Mouse (Mus musculus) telencephalon, adult 2 months (tissue): ENCODE measurements around the gene Ppp1r27.
"Not testable (repeated sequence)": the region's sequence is repeated elsewhere in the genome, so short reads cannot be mapped to it uniquely, and the experiment has no call there.

Experiments used
- DNase-seq: peaks from one replicate; pipeline ENCODE4 v3.0.0-alpha.2; 2011; ENCODE audit warnings: low read depth, low spot score

The Ppp1r27 gene

DNA sequence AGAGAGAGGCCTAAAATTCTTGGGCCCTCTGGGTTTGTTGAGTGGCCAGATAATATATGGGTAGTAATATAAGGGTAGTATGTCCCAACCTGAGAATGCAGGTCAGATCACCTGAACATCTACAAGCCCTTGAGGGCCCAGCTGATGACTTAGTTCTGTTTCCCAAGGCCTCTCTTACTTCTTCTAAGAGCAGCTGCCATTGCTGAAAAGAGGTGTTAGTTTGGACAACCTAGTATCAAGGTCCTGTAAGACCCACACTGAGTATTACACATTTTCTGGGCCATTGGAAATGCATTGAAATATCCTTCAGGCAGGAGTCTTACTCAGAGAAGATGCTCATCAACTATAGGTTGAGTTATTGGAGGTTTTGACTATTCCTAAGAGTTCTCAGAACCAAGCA is 25.0 kb upstream of the Ppp1r27 start:
- DNase-seq, result no peak

GRCm38 (mm10) chr11:120575046-120575445 is 24.1 kb upstream of the Ppp1r27 start:
- no peak for DNase-seq

GRCm38 (mm10) chr11:120574278-120574600 is 23.3 kb upstream of the Ppp1r27 start:
- DNase-seq, result no peak

GRCm38 (mm10) chr11:120573585-120574277 is 22.8 kb upstream of the Ppp1r27 start:
- no peak for DNase-seq

GRCm38 (mm10) chr11:120572752-120573584 is 22.0 kb upstream of the Ppp1r27 start, which contains the start of gene P4hb:
TSS of gene P4hb (minus strand) at chr11:120573253.
- DNase-seq, result peak; percentile 99

- DNase-seq, result no peak
These were observed 21.5 kb upstream of the Ppp1r27 start for GRCm38 (mm10) chr11:120572417-120572751.

DNA sequence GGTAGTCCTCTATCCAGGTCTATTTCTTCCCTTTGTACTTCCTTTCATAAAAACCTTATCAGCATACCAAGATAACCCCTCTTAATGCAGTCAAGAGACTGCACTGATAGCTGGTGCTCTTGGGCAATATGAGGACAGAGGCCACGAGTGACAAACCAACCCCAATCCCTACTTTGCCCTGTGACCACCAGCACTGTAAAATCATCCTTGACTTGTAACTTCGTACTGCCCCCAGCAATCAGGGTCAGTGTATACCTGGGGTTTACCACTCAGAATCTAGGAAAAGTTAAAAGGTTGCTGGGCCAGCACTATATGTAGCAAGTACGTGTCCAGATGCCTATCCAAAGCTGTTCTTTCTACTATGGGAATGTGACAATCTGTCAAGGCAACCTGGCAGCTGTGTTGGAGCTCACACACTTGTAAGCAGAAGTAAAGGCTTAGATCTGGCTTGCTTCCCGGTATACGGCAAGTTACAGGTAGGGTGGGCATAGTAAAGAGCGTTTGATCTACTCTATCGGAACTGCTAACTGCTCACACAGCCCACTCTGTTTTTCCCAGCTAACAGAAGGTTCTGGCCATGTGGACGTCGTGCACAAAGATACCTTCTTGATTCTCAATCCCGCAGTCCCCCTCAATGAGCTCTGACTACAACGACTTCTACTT is 21.0 kb upstream of the Ppp1r27 start:
- no peak for DNase-seq

DNA sequence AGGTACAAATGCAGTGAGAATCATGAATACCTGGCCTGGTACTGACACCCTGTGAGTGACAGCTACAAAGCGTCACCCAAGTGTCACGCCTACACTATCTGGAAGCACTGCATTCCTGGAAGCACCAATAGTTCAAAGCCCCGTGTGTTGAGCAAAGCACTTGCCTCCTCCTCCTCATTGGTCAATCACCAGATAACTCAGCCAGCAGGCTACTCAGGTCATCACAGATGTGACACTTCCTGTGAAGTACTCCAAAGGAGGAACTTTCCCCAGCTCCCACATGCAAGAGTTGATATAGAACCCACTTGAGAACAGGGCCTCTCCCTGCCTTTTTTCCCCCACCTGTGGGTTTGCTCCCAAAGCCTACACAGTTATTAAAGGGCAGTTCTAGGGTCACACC is 20.2 kb upstream of the Ppp1r27 start:
- no peak for DNase-seq

DNA sequence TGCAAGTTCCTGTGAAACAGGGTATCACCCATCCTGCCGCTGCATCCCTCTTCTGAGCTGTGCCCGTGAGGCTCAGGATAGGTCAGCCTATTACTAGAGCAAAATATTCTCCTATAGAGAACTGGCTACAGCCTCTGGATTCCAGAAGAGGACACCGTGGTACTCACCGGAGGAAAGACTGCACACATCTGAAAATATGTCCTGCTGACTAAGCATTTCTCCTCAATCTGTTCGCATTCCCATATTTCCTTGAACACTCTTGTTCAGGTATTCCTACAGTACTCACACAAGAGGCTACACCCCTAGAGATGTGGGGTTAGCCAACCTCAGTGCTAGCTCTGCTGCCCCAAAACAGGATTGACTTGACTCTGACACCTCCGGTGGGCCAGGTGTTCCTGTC is 17.4 kb upstream of the Ppp1r27 start:
- DNase-seq, result no peak

DNA sequence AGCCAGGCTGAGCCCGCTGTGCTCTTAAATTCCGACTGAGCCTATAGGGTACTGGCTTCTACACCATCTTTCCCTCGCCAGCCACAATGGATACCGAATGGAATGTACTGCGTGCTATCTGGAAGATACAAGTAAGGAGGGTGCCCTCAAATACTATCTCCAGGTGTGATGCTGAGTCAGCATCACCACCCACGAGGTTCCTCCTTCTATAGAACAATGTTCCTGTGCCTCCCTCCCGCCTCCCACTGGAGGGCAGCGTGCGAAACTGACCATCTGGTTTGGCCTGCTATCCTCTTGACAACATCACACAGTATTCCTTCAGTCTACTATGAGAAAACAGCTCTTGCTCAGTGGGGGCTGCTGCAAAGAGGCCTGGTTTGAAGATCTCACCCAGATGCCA is 14.2 kb upstream of the Ppp1r27 start:
- no peak for DNase-seq

DNA sequence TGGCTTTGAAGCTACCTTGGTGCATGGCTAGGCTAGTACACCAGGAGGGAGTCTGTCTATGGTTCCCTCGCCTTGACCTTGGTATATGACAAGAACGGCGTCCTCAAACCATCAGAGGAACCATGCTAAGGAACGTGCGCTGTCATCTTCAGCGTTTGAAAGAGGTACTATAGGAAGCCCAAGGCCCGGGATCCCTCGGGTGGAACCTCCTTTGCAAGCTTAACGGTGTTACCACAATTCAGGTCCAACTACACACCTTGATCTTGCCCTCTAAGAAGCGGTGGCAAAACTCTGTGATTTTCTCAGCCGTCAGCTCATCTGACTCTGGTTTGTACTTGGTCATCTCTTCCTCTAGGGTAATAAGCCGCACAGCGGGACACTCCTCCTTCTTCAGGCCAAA is 12.0 kb upstream of the Ppp1r27 start:
- no peak for DNase-seq

DNA sequence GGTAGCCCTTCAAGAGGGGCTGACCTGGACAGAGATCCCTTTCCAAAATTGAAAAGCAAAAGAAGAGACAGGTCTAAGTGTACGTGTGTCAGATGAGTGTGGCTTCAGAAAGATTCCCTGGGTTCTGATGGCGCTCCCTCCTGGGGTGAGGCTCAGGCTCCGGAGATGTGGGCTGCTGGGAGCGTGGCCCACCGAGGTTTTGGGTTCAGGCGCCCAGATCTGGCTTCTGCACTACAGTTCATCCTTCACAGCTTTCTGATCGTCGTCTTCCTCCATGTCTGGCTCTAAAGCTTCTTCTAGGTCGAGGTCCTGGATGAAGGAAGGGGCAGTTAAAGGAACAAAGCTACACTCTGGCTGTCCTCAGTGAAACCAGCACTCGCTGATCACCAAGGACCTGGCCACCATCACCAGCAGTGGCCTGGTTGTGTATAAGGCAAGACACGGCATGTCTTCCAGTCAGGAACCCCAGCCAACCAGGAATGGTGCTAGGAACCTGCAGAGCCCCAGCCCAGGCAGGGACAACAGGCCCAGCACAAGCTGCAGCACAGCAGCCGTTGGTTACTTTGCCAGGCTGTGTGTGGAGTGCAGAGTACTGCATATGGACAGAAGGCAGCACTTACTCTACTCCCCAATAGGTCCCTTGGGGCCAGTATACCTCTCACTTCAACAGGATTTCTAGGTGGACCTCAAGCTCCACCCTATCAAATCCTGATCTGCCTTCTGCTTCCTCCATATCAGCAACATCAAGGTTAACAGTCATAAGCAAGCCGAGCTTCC is 10.2 kb upstream of the Ppp1r27 start:
- no peak for DNase-seq

- not testable (repeated sequence) for DNase-seq
These were observed 7.9 kb upstream of the Ppp1r27 start for GRCm38 (mm10) chr11:120558843-120559242.

DNA sequence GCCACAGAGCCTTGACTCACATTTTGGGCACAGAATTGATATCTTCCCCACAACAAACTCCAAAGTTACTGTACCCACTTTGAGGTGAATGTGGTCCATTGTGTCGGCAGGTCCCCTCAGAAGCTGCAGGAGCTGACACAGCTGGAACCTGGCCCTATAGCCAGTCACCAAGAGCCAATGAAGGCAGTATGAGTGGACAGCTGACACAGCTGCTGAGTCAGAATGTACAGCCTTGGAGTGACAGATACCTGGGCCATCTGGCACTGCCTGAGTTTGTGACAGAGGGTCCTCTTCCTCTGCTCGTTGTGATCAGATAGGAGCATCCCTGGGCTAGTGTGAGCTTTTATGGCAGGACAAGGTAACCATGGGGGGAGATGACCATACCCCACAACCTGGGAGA is 4.3 kb upstream of the Ppp1r27 start:
- no peak for DNase-seq

DNA sequence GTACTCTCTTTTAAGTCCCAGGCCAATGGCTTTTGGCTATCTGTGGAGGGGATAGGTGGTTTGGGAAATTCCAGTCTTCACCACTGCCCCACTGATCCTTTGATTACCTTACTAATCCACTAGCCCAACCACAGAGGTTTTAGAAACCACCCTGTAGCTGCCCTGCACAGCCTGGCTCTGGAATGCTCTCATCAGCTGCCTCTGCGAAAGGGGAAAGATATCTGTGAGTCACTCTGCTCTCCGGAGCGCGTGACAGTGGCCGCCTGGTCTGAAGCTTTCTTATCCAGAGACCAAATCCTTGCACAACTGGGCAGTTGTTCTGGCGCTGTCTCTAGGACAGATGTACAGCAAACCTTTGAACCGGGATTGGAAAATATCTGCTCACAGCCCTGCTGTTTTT is 3.9 kb upstream of the Ppp1r27 start:
- DNase-seq, result no peak

GRCm38 (mm10) chr11:120552736-120553135 is 1.8 kb upstream of the Ppp1r27 start:
- no peak for DNase-seq

DNA sequence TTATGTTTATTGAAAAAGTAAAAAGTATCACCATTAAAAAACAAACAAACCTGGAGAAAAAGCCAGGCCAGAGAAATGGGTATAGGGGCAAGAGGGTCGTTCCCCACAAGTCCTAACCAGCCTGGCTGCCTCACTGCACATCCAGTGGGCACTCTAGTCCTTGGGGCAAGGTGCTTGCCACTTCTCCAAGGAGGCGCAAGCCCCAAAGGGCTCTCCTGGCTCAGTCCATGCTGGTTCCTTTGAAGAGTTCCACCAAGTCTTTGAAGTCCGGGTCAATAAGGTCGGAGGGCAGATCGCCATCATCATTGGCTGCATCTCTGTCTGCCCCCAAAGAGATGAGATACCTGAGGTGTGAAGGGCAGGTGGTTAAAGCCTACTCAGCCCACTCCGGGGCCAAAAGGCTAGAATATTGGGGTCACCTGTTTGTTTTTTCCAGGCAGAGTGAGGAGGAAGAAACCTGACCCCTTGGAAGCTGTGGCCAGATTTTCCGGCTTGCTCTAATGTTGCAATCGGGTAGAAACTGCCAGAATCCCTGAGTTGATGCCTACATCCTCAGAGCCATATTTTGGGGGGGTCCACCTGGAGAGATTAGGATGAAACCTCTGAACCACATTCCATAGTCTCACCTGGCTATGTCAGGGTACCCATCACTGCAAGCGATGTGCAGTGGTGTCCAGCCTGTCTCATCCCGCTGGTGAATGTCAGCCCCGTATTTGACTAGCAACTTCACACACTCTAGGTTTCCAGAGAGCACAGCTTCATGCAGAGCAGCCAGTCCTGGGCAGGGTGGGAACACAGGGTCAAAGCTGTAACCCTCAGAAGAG is 734 bp downstream of the Ppp1r27 start:
- no peak for DNase-seq

GRCm38 (mm10) chr11:120549168-120549945 is 1.6 kb downstream of the Ppp1r27 start, which contains the start of gene Mcrip1:
TSS of gene Mcrip1 (minus strand) at chr11:120549727.
- peak; percentile 68 for DNase-seq

GRCm38 (mm10) chr11:120548786-120549167 is 2.2 kb downstream of the Ppp1r27 start:
- DNase-seq, result no peak

GRCm38 (mm10) chr11:120548214-120548613 is 2.7 kb downstream of the Ppp1r27 start:
- DNase-seq, result no peak
